Mouse (Mus musculus) ES-Bruce4 (cell line): Measurements from ENCODE around the gene Esyt2.

Source experiments
- CTCF ChIP-seq: IDR thresholded peaks from one replicate; pipeline ENCODE4 v1.8.1; 2011; ENCODE audit warnings: low read depth, low read length
- EP300 ChIP-seq: IDR thresholded peaks from 2 replicates; pipeline ENCODE4 v1.6.1; 2011; ENCODE audit warnings: low read depth, low read length; ENCODE audit not compliant: insufficient read depth
- POLR2A ChIP-seq: IDR thresholded peaks from one replicate; pipeline ENCODE4 v1.8.1; 2011; ENCODE audit warnings: low read length; ENCODE audit not compliant: insufficient read depth

GRCm38 (mm10) chr12:116414941-116415340 is 133.9 kb downstream of the Esyt2 start:
- TF ChIP-seq CTCF, result no peak
- no peak for TF ChIP-seq POLR2A
- TF ChIP-seq EP300, result no peak
